Mouse (Mus musculus): ENCODE measurements around the gene Gm45337. TPM values are rescaled to one million over a fixed set of nuclear protein-coding genes. Genes with fewer than 3 reads are reported as not detected.
"Not testable (repeated sequence)": the region's sequence is repeated elsewhere in the genome, so short reads cannot be mapped to it uniquely, and the experiment has no call there.

Gm45337 gene
- total and polyA plus RNA-seq, 2 experiments from 2014 or later = not detected

DNA sequence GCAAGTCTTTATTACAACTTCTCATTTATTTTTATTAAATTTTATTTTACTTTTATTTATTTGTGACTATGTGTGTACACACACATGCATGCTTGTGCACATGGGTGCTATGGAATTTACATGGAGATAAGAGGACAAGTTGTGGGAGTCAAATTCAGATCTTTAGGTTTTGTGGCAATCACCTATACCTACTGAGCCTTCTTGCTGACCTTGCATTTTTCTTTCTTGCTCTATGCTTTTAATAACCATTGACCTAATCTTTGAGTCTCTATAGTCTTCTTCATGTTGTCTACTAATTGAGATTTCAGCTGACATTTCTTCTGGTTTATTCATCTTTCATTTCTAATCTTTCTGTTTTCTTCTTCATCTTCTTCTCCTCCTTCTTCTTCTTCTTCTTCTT is 4.2 kb upstream of the Gm45337 start:
- no peak for TF ChIP-seq EP300 (IDR thresholded peaks at IDR 0.05; ENCODE audit: low read depth)
- TF ChIP-seq CTCF (IDR thresholded peaks at IDR 0.05; ENCODE audit: low read depth) = no peak
- Histone ChIP-seq H3K27me3 (ENCODE audit: control insufficient read depth, insufficient read depth, low read length) (no peaks in the 10 kb centered on the region; the same call in 1 of the 2 replicates), H3K4me3 (ENCODE audit: low read depth, low read length) (no peak overlapping the region), H3K4me1 (ENCODE audit: control insufficient read depth, insufficient read depth) (no peaks in the 10 kb centered on the region), H3K27ac (ENCODE audit: low read depth) (no peak overlapping the region), H3K9me3 (replicated peaks; ENCODE audit: control insufficient read depth, low read length) (no peaks in the 10 kb centered on the region), H3K36me3 (replicated peaks; ENCODE audit: control insufficient read depth, insufficient read depth, low read length) (no peaks in the 10 kb centered on the region), H3K4me2 (ENCODE audit: low read depth, low read length) (no peak overlapping the region), H3K9ac (replicated peaks; ENCODE audit: low read depth, low read length) (no peak overlapping the region)
- DNase-seq (ENCODE audit: low spot score) (no peak), ATAC-seq (ENCODE audit: insufficient read depth, low read depth) (no peak)

DNA sequence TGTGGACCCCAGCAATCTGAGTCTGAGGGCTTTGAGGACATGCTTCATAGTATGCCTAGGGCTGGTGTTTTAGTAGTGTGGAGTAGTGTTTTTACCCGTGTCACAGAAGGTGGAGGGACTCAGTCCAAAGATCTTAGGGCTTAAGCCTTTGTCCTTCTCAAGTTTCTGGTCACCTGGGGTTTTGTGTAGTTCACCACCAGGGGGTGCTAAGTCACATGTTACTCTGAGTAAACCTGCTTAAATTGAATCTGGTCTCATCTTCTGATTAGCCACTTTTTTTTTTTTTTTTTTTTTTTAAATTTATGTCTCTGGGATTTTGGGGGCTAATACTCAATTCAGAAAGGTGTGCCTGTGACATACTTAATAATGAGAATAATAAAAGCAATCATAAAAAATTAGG is 1.6 kb upstream of the Gm45337 start:
- no peak for TF ChIP-seq EP300 (IDR thresholded peaks at IDR 0.05; ENCODE audit: low read depth)
- TF ChIP-seq CTCF (IDR thresholded peaks at IDR 0.05; ENCODE audit: low read depth) = peak; percentile 57
- Histone ChIP-seq H3K9me3 (replicated peaks; ENCODE audit: control insufficient read depth, low read length) (no peaks in the 10 kb centered on the region), H3K4me2 (ENCODE audit: low read depth, low read length) (no peak overlapping the region), H3K27me3 (ENCODE audit: control insufficient read depth, insufficient read depth, low read length) (no peaks in the 10 kb centered on the region; the same call in 1 of the 2 replicates), H3K4me3 (ENCODE audit: low read depth, low read length) (no peak overlapping the region), H3K27ac (ENCODE audit: low read depth) (no peak overlapping the region), H3K4me1 (ENCODE audit: control insufficient read depth, insufficient read depth) (peaks cover 2% of the 10 kb centered on the region; the same call in 1 of the 2 replicates), H3K9ac (replicated peaks; ENCODE audit: low read depth, low read length) (no peak overlapping the region), H3K36me3 (replicated peaks; ENCODE audit: control insufficient read depth, insufficient read depth, low read length) (no peaks in the 10 kb centered on the region)
- ATAC-seq (ENCODE audit: insufficient read depth, low read depth) (no peak), DNase-seq (ENCODE audit: low spot score) (peak; percentile 63)
- WGBS = 0% methylated on average over 1 of the region's 1 CpGs

DNA sequence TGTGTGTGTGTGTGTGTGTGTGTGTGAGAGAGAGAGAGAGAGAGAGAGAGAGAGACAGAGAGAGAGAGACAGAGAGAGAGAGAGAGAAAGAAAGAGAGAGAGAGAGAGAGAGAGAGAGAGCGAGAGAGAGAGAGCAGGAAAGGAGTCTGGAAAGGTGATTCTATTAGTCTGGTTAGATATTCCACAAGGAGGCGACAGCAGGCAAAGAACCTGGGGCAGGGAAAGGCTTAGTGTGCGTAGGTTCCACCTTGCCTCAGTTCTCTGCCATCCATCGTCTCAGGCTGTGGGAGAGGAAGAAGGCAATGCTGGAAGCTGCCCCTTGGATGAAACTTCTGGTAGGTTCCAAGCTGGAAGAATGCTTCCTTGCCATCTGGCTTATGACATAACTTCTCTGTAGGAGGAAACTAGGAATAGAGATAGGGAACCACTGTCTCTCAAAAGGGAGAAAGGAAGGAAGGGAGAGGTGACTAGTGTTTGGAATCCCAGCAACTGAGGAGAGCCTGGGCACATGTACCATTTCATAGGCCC is 1.1 kb upstream of the Gm45337 start:
- Histone ChIP-seq H3K9me3 (replicated peaks; ENCODE audit: control insufficient read depth, low read length) (no peaks in the 10 kb centered on the region), H3K4me1 (ENCODE audit: control insufficient read depth, insufficient read depth) (peaks cover 7% of the 10 kb centered on the region; the same call in 1 of the 2 replicates), H3K4me3 (ENCODE audit: low read depth, low read length) (no peak overlapping the region), H3K27me3 (ENCODE audit: control insufficient read depth, insufficient read depth, low read length) (no peaks in the 10 kb centered on the region; the same call in 1 of the 2 replicates), H3K4me2 (ENCODE audit: low read depth, low read length) (no peak overlapping the region), H3K36me3 (replicated peaks; ENCODE audit: control insufficient read depth, insufficient read depth, low read length) (no peaks in the 10 kb centered on the region), H3K27ac (ENCODE audit: low read depth) (no peak overlapping the region), H3K9ac (replicated peaks; ENCODE audit: low read depth, low read length) (no peak overlapping the region)
- no peak for TF ChIP-seq EP300 (IDR thresholded peaks at IDR 0.05; ENCODE audit: low read depth)
- ATAC-seq (ENCODE audit: insufficient read depth, low read depth) (no peak), DNase-seq (ENCODE audit: low spot score) (no peak)
- 29% methylated on average over 4 of the region's 4 CpGs for WGBS

DNA sequence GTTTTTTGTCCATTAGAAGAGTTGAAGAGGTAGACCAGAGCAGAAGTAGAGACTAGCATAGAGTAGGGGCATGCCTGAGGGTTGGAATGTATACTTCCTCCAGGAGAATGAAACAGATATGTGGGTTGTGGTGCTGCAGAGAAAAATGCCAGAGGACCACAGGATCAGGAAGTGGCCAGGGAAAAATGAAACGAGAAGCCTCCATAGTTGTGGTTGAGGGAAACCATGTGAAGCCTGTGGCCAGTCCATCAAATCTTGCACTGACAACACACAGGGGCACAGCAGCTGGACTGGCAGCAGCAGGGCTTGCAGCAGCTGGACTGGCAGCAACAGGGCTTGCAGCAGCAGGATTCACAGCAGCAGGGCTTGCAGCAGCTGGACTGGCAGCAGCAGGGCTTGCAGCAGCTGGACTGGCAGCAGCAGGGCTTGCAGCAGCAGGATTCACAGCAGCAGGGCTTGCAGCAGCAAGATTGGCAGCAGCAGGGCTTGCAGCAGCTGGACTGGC is 849 bp downstream of the Gm45337 start:
- H3K36me3 ChIP-seq (replicated peaks; ENCODE audit: control insufficient read depth, insufficient read depth, low read length); H3K4me2 ChIP-seq (ENCODE audit: low read depth, low read length); ATAC-seq (ENCODE audit: insufficient read depth, low read depth); H3K27me3 ChIP-seq (ENCODE audit: control insufficient read depth, insufficient read depth, low read length); DNase-seq (ENCODE audit: low spot score); H3K4me3 ChIP-seq (ENCODE audit: low read depth, low read length); H3K9me3 ChIP-seq (replicated peaks; ENCODE audit: control insufficient read depth, low read length); H3K27ac ChIP-seq (ENCODE audit: low read depth); H3K9ac ChIP-seq (replicated peaks; ENCODE audit: low read depth, low read length); H3K4me1 ChIP-seq (ENCODE audit: control insufficient read depth, insufficient read depth): not testable (repeated sequence)
- WGBS = 9% methylated on average over 1 of the region's 1 CpGs

DNA sequence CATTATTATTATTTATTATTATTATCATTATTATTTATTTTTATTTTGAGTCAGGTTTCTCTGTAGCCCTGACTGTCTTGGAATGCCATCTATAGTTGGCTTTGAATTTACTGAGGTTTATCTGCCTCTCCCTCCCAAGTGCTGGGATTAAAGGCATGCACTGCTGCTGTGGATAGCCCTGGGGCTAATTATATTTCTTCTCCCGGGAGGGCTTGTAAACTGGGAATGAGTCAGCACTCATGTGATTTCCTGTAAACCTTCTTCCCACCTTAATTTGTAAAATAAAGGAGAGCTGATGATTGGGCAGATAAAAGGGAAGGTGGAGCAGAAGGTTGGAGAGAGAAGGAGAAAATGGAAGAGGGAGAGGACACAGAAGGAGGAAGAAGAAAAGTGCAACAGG is 3.7 kb downstream of the Gm45337 start:
- ATAC-seq (ENCODE audit: insufficient read depth, low read depth) (no peak), DNase-seq (ENCODE audit: low spot score) (no peak)
- Histone ChIP-seq H3K4me2 (ENCODE audit: low read depth, low read length) (no peak overlapping the region), H3K27me3 (ENCODE audit: control insufficient read depth, insufficient read depth, low read length) (no peaks in the 10 kb centered on the region; the same call in 1 of the 2 replicates), H3K4me3 (ENCODE audit: low read depth, low read length) (no peak overlapping the region), H3K4me1 (ENCODE audit: control insufficient read depth, insufficient read depth) (peaks cover 7% of the 10 kb centered on the region; the same call in 1 of the 2 replicates), H3K9me3 (replicated peaks; ENCODE audit: control insufficient read depth, low read length) (no peaks in the 10 kb centered on the region), H3K36me3 (replicated peaks; ENCODE audit: control insufficient read depth, insufficient read depth, low read length) (no peaks in the 10 kb centered on the region), H3K9ac (replicated peaks; ENCODE audit: low read depth, low read length) (no peak overlapping the region), H3K27ac (ENCODE audit: low read depth) (no peak overlapping the region)
- TF ChIP-seq EP300 (IDR thresholded peaks at IDR 0.05; ENCODE audit: low read depth) (no peak), CTCF (IDR thresholded peaks at IDR 0.05; ENCODE audit: low read depth) (no peak)
- WGBS = 9% methylated on average over 1 of the region's 1 CpGs

DNA sequence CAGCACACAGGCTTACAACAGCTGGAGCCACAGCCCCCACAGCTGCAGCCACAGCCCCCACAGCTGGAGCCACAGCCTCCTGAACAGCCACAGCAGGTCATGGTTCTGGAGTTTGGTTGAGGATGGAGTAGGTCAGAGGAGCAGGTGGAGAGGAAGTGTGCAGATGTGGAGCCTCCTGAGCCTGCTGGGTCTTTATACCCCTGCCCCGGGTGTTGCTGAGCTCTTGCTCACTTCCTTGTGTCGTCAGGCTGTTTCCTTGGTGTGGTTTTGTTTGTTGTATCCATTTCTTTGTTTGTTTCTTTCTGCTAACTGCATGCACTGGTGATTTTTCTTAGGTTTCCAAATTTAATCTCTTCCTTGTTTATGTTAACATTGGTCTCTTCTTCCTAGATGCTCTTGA is 8.5 kb downstream of the Gm45337 start, which contains the start of gene Gm39115:
TSS of gene Gm39115 (minus strand) at position 101 of the 400 bp plus-strand sequence.
- H3K4me2 ChIP-seq (ENCODE audit: low read depth, low read length); H3K36me3 ChIP-seq (replicated peaks; ENCODE audit: control insufficient read depth, insufficient read depth, low read length); H3K27ac ChIP-seq (ENCODE audit: low read depth); DNase-seq (ENCODE audit: low spot score); H3K9me3 ChIP-seq (replicated peaks; ENCODE audit: control insufficient read depth, low read length); ATAC-seq (ENCODE audit: insufficient read depth, low read depth); H3K9ac ChIP-seq (replicated peaks; ENCODE audit: low read depth, low read length); H3K27me3 ChIP-seq (ENCODE audit: control insufficient read depth, insufficient read depth, low read length); H3K4me3 ChIP-seq (ENCODE audit: low read depth, low read length); H3K4me1 ChIP-seq (ENCODE audit: control insufficient read depth, insufficient read depth): not testable (repeated sequence)
- 57% methylated on average over 2 of the region's 2 CpGs for WGBS

Data from heart, postnatal 0 days (tissue).